9 mouse cellular contexts compared by ENCODE assay signal in genomic region chr1:105989640-105989984, GRCm38 (mm10). TPM values are rescaled to one million over a fixed set of nuclear protein-coding genes. Genes with fewer than 3 reads are reported as not detected.
DNase-seq lines count a peak whose midpoint lies in the region; ATAC-seq and TF ChIP-seq lines count a peak whose summit lies in the region.
"Had no signal": no experiment of that assay in that cellular context is flagged by ENCODE, and none has a peak within 500 bp of the region (broad histone marks: within the 10 kb centered on the region; RNA-seq: fewer than 3 reads in every experiment).

No protein-coding gene starts in this region.

- no peak for TF ChIP-seq CTCF in gastrocnemius, adult 2 months (IDR thresholded peaks at IDR 0.05)
- TF ChIP-seq CTCF in E14TG2a.4 (conservative IDR thresholded peaks at IDR 0.05; ENCODE audit: low read length): no peak

- peaks cover 34% of the 10 kb centered on the region for H3K4me1 ChIP-seq in E14TG2a.4 (replicated peaks; ENCODE audit: low read depth, low read length)
- peaks cover 18% of the 10 kb centered on the region for H3K4me1 ChIP-seq in forebrain, embryonic 14.5 days (ENCODE audit: control insufficient read depth, insufficient read depth, low read length)
- peaks cover 59% of the 10 kb centered on the region for H3K4me1 ChIP-seq in liver, embryonic 13.5 days (replicated peaks)

- H3K9me3 ChIP-seq in E14TG2a.4 (ENCODE audit: low read length): no peaks in the 10 kb centered on the region
- no peaks in the 10 kb centered on the region for H3K9me3 ChIP-seq in forebrain, embryonic 14.5 days (replicated peaks; ENCODE audit: control insufficient read depth, low read length)
- no peaks in the 10 kb centered on the region for H3K9me3 ChIP-seq in liver, embryonic 13.5 days (replicated peaks)

- H3K9ac ChIP-seq in forebrain, embryonic 14.5 days (ENCODE audit: low read length): peak overlapping the region; percentile 64
- H3K9ac ChIP-seq in liver, embryonic 13.5 days: peak overlapping the region; percentile 81

- intact Hi-C loops in gastrocnemius, adult 2 months (cut with DNase I): no loop called here
- intact Hi-C loops in gastrocnemius, postnatal 36 days (cut with DNase I): no loop called here

- no peak for DNase-seq in gastrocnemius, adult 2 months
- DNase-seq in gastrocnemius, postnatal 36 days: no peak
- DNase-seq in forebrain, embryonic 14.5 days (ENCODE audit: low spot score): peak; percentile 20
- DNase-seq in liver, embryonic 13.5 days: no peak
- no peak for DNase-seq in cerebellum, postnatal 4 days (ENCODE audit: low spot score in 2 of 2)
- DNase-seq in adrenal gland, adult 18-20 months (ENCODE audit: low spot score in 2 of 2): no peak

- peak; percentile 13 for ATAC-seq in forebrain, embryonic 14.5 days
- 0 out of 2 replicates have a peak, but pooled peaks have one; percentile 1 for ATAC-seq in liver, embryonic 13.5 days (ENCODE audit: low read depth)
- no peak for ATAC-seq in cerebellum, adult (ENCODE audit: insufficient number of reproducible peaks, low FRiP score, low TSS enrichment)

- H3K36me3 ChIP-seq in E14TG2a.4 (ENCODE audit: insufficient read depth, low read length): no peaks in the 10 kb centered on the region
- H3K36me3 ChIP-seq in forebrain, embryonic 14.5 days (ENCODE audit: control insufficient read depth, insufficient read depth, low read length): no peaks in the 10 kb centered on the region
- H3K36me3 ChIP-seq in liver, embryonic 13.5 days: no peaks in the 10 kb centered on the region

- H3K4me3 ChIP-seq in gastrocnemius, adult 2 months: peak overlapping the region; percentile 99
- H3K4me3 ChIP-seq in E14TG2a.4 (replicated peaks; ENCODE audit: low read length): peak overlapping the region; percentile 89
- H3K4me3 ChIP-seq in forebrain, embryonic 14.5 days (ENCODE audit: low read depth, low read length): peak overlapping the region; percentile 81
- peak overlapping the region; percentile 86 for H3K4me3 ChIP-seq in liver, embryonic 13.5 days (replicated peaks)

- 1% methylated on average over 13 of the region's 13 CpGs for WGBS in forebrain, embryonic 14.5 days
- WGBS in liver, embryonic 13.5 days (ENCODE audit: insufficient replicate concordance): 1% methylated on average over 13 of the region's 13 CpGs

- peak overlapping the region; percentile 94 for H3K27ac ChIP-seq in gastrocnemius, adult 2 months
- no peak overlapping the region for H3K27ac ChIP-seq in forebrain, embryonic 14.5 days (ENCODE audit: low read depth, low read length)
- H3K27ac ChIP-seq in liver, embryonic 13.5 days: peak overlapping the region; percentile 73

- peaks cover 15% of the 10 kb centered on the region for H3K27me3 ChIP-seq in E14TG2a.4 (ENCODE audit: insufficient read depth, low read length)
- no peaks in the 10 kb centered on the region for H3K27me3 ChIP-seq in forebrain, embryonic 14.5 days (replicated peaks; ENCODE audit: control insufficient read depth, insufficient read depth, low read length)
- no peaks in the 10 kb centered on the region for H3K27me3 ChIP-seq in liver, embryonic 13.5 days
- H3K27me3 ChIP-seq: Patski had no signal

- peak overlapping the region; percentile 92 for H3K4me2 ChIP-seq in forebrain, embryonic 14.5 days (ENCODE audit: low read length)
- H3K4me2 ChIP-seq in liver, embryonic 13.5 days: peak overlapping the region; percentile 99

RNA-seq across cellular contexts. Expression of gene Zcchc2, which starts 0.6 kb away (rescaled TPM):
- total RNA-seq in gastrocnemius, adult 2 months (2021): 10 to 100 TPM in 1 of 2 experiments, 1 to 10 TPM in 1; 6.1 to 11.4 TPM
- 1 to 10 TPM; 8.6 to 9.6 TPM for total RNA-seq in gastrocnemius, postnatal 36 days (2021)
- polyA plus RNA-seq in forebrain, embryonic 14.5 days (2014; fragmentation: Nextera tagmentation; extraction: Ambion mirVana): 1.6 and 1.7 TPM in 2 replicates
- polyA plus RNA-seq in liver, embryonic 13.5 days (2015; fragmentation: Nextera tagmentation; extraction: Ambion mirVana): 1.2 and 1.4 TPM in 2 replicates
- total RNA-seq in adrenal gland, adult 18-20 months (2021): 10 to 100 TPM; 19.4 to 20.3 TPM
